Mouse (Mus musculus): ENCODE measurements around the gene Gas2l3.

DNA sequence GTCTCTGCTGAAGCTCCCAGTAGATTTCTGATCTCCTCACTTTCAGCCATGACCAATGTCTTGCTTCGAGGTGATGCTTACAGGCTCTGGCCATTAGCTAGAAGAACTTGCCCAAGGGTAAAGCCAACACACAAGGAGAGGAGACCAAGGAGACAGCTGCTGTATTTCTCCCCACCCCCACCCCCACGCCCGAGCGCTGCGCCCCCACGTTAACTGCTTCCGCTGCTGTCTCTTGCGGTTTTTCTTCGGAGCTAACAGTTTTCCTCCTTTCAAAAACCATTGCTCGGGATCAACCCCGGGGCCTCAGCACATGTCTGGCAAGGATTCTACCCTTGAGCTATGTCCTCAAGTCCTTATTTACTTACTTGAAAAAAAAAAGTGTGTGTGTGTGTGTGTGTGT lies 19.1 kb upstream of the Gas2l3 start:
- TF ChIP-seq UBTF (IDR thresholded peaks at IDR 0.05; ENCODE audit: borderline replicate concordance, insufficient read depth, low read depth, low read length), result no peak
- TF ChIP-seq TAL1 (IDR thresholded peaks at IDR 0.05; ENCODE audit: low read length), result no peak
- no peak for TF ChIP-seq CTCF (IDR thresholded peaks at IDR 0.05 in 2 of 3, conservative IDR thresholded peaks at IDR 0.05 in 1 of 3; ENCODE audit: control insufficient read depth in 1 of 3, insufficient read depth in 1 of 3, low read depth in 2 of 3, low read length in 3 of 3, poor library complexity in 1 of 3, severe bottlenecking in 1 of 3)
- TF ChIP-seq ZNF384 (IDR thresholded peaks at IDR 0.05; ENCODE audit: low read depth, low read length), result no peak
- no peak for TF ChIP-seq SIN3A (IDR thresholded peaks at IDR 0.05; ENCODE audit: low read length)
- TF ChIP-seq POLR2A (IDR thresholded peaks at IDR 0.05; ENCODE audit: control insufficient read depth in 1 of 2, insufficient read depth in 1 of 2, low read depth in 1 of 2, low read length in 2 of 2, poor library complexity in 1 of 2), result no peak; a peak in 1 of 4 replicates
- TF ChIP-seq KAT2A (conservative IDR thresholded peaks at IDR 0.05; ENCODE audit: low read depth, low read length), result no peak
- 0 out of 2 replicates have a peak, but pooled peaks have one; percentile 5 for TF ChIP-seq SMC3 (IDR thresholded peaks at IDR 0.05; ENCODE audit: low read depth, low read length)
- TF ChIP-seq EP300 (IDR thresholded peaks at IDR 0.05; ENCODE audit: low read depth in 1 of 2, low read length in 2 of 2), result peak in 1 of 2 experiments; percentile 73; a peak in 3 of 4 replicates
- 0 out of 2 replicates have a peak, but pooled peaks have one; percentile 6 for TF ChIP-seq RCOR1 (IDR thresholded peaks at IDR 0.05; ENCODE audit: low read depth, low read length)
- TF ChIP-seq GATA1 (IDR thresholded peaks at IDR 0.05; ENCODE audit: low read depth, low read length), result no peak

Measured in MEL (cell line).